Mouse (Mus musculus) MEL (cell line): ENCODE data around the gene Gm1043. TPM values are rescaled to one million over a fixed set of nuclear protein-coding genes. Genes with fewer than 3 reads are reported as not detected.

Experiments
- DNase-seq: peaks from one replicate; pipeline ENCODE4 v3.0.0; 2011; ENCODE audit warnings: low read depth, low spot score
- H3K27ac ChIP-seq: 2 replicates; pipeline ENCODE4 v1.5.1; 2012; ENCODE audit warnings: low read depth, mild to moderate bottlenecking, control low read depth, low read length, moderate library complexity; ENCODE audit not compliant: control insufficient read depth
- H3K27me3 ChIP-seq, 2 experiments: fragments of 150-350 bp in 1 of 2; sonication (generic) in 1 of 2; 2 replicates each; pipeline ENCODE4 v1.6.1; 2012; ENCODE audit warnings: low read length in 2 of 2, mild to moderate bottlenecking in 2 of 2, improper control_type of control experiment in 1 of 2, moderate library complexity in 1 of 2; ENCODE audit not compliant: insufficient read depth in 2 of 2, control insufficient read depth in 1 of 2
- H3K36me3 ChIP-seq, 2 experiments: 2 replicates each; pipeline ENCODE4 v1.6.1; 2012 to 2014; ENCODE audit warnings: low read length in 2 of 2, improper control_type of control experiment in 1 of 2, inconsistent platforms in 1 of 2, mild to moderate bottlenecking in 1 of 2; ENCODE audit not compliant: insufficient read depth in 2 of 2, control insufficient read depth in 1 of 2
- H3K4me1 ChIP-seq, 2 experiments: fragments of 150-350 bp in 1 of 2; sonication (generic) in 1 of 2; 2 replicates each; pipeline ENCODE4 v1.6.1; 2012; ENCODE audit warnings: low read length in 2 of 2, improper control_type of control experiment in 1 of 2, mild to moderate bottlenecking in 1 of 2; ENCODE audit not compliant: insufficient read depth in 2 of 2, control insufficient read depth in 1 of 2
- H3K4me3 ChIP-seq, 2 experiments: fragments of 150-350 bp in 1 of 2; sonication (generic) in 1 of 2; 2 replicates each; pipeline ENCODE4 v1.5.1; 2012; ENCODE audit warnings: low read depth in 2 of 2, low read length in 2 of 2, mild to moderate bottlenecking in 2 of 2, moderate library complexity in 2 of 2, control low read depth in 1 of 2, improper control_type of control experiment in 1 of 2; ENCODE audit not compliant: control insufficient read depth in 1 of 2, insufficient read depth in 1 of 2
- H3K79me2 ChIP-seq: 2 replicates; pipeline ENCODE4 v1.6.1; 2012; ENCODE audit warnings: mild to moderate bottlenecking, low read length, moderate library complexity; ENCODE audit not compliant: control insufficient read depth, poor library complexity, insufficient read depth
- H3K9ac ChIP-seq: 2 replicates; pipeline ENCODE4 v1.6.1; 2012; ENCODE audit warnings: low read depth, mild to moderate bottlenecking, control low read depth, low read length, moderate library complexity; ENCODE audit not compliant: control insufficient read depth, poor library complexity, severe bottlenecking
- H3K9me3 ChIP-seq: fragments of 150-350 bp; sonication (generic); replicated peaks from 2 replicates; pipeline ENCODE4 v1.6.1; 2012; ENCODE audit warnings: mild to moderate bottlenecking, low read length, improper control_type of control experiment, moderate library complexity; ENCODE audit not compliant: insufficient read depth
- BHLHE40 ChIP-seq: IDR thresholded peaks from 2 replicates; pipeline ENCODE4 v1.6.1; 2012; ENCODE audit warnings: low read depth, mild to moderate bottlenecking, inconsistent platforms, low read length, improper control_type of control experiment, borderline replicate concordance
- CHD1 ChIP-seq: IDR thresholded peaks from 2 replicates; pipeline ENCODE4 v1.6.1; 2012; ENCODE audit warnings: low read depth, mild to moderate bottlenecking, inconsistent platforms, low read length, improper control_type of control experiment
- CHD2 ChIP-seq: IDR thresholded peaks from 2 replicates; pipeline ENCODE4 v1.6.1; 2011; ENCODE audit warnings: low read length, improper control_type of control experiment
- E2F4 ChIP-seq: IDR thresholded peaks from 2 replicates; pipeline ENCODE4 v1.6.1; 2011; ENCODE audit warnings: low read depth, low read length, improper control_type of control experiment, borderline replicate concordance
- EP300 ChIP-seq, 2 experiments: IDR thresholded peaks; 2 replicates each; pipeline ENCODE4 v1.6.1; 2011; ENCODE audit warnings: improper control_type of control experiment in 2 of 2, low read length in 2 of 2, low read depth in 1 of 2, mild to moderate bottlenecking in 1 of 2
- ETS1 ChIP-seq: IDR thresholded peaks from 2 replicates; pipeline ENCODE4 v1.6.1; 2012; ENCODE audit warnings: low read depth, mild to moderate bottlenecking, inconsistent platforms, low read length, improper control_type of control experiment, moderate library complexity
- HCFC1 ChIP-seq: IDR thresholded peaks from 2 replicates; pipeline ENCODE4 v1.6.1; 2012; ENCODE audit warnings: low read depth, mild to moderate bottlenecking, inconsistent platforms, low read length, improper control_type of control experiment, moderate library complexity
- MAFK ChIP-seq: IDR thresholded peaks from 2 replicates; pipeline ENCODE4 v1.6.1; 2011; ENCODE audit warnings: low read depth, mild to moderate bottlenecking, low read length, improper control_type of control experiment, borderline replicate concordance
- MAX ChIP-seq: IDR thresholded peaks from 2 replicates; pipeline ENCODE4 v1.6.1; 2011; ENCODE audit warnings: low read length, improper control_type of control experiment
- NELFE ChIP-seq: IDR thresholded peaks from 2 replicates; pipeline ENCODE4 v1.6.1; 2011; ENCODE audit warnings: low read depth, low read length, improper control_type of control experiment
- POLR2A ChIP-seq, 2 experiments: IDR thresholded peaks; 2 replicates each; pipeline ENCODE4 v1.6.1; 2011 to 2012; ENCODE audit warnings: low read length in 2 of 2, mild to moderate bottlenecking in 2 of 2, control low read depth in 1 of 2, improper control_type of control experiment in 1 of 2, low read depth in 1 of 2, moderate library complexity in 1 of 2; ENCODE audit not compliant: control insufficient read depth in 1 of 2, insufficient read depth in 1 of 2, poor library complexity in 1 of 2
- RCOR1 ChIP-seq: IDR thresholded peaks from 2 replicates; pipeline ENCODE4 v1.6.1; 2012; ENCODE audit warnings: low read depth, mild to moderate bottlenecking, inconsistent platforms, low read length, improper control_type of control experiment
- SMC3 ChIP-seq: IDR thresholded peaks from 2 replicates; pipeline ENCODE4 v1.6.1; 2011; ENCODE audit warnings: low read depth, low read length, improper control_type of control experiment
- TBP ChIP-seq: IDR thresholded peaks from 2 replicates; pipeline ENCODE4 v1.8.0; 2011; ENCODE audit warnings: low read depth, low read length, improper control_type of control experiment
- USF1 ChIP-seq: IDR thresholded peaks from 2 replicates; pipeline ENCODE4 v1.6.1; 2014; ENCODE audit warnings: low read depth, mild to moderate bottlenecking, inconsistent platforms, low read length, improper control_type of control experiment, moderate library complexity
- ZMIZ1 ChIP-seq: IDR thresholded peaks from 2 replicates; pipeline ENCODE4 v1.6.1; 2012; ENCODE audit warnings: low read depth, mild to moderate bottlenecking, inconsistent platforms, low read length, improper control_type of control experiment, moderate library complexity
- polyA plus RNA-seq, 2 experiments: library from polyadenylated mRNA; stranded (reverse) in 1 of 2; unstranded in 1 of 2; fragments of >175 nt in 1 of 2; fragments of >200 nt in 1 of 2; gene quantifications; 2 replicates each; pipeline versions ENCODE4 v1.2.1 to v1.2.4; 2012; ENCODE audit warnings: low replicate concordance in 2 of 2, low read depth in 1 of 2; ENCODE audit not compliant: insufficient read length in 2 of 2, insufficient read depth in 1 of 2, missing spikeins in 1 of 2
- total RNA-seq: library from RNA; depleted of rRNA; stranded (reverse); fragments of 300-350 nt; gene quantifications from 2 replicates; pipeline ENCODE4 v1.2.3, GENCODE M21; 2012

Gene Gm1043
- total and polyA plus RNA-seq, 3 experiments = not detected

DNA sequence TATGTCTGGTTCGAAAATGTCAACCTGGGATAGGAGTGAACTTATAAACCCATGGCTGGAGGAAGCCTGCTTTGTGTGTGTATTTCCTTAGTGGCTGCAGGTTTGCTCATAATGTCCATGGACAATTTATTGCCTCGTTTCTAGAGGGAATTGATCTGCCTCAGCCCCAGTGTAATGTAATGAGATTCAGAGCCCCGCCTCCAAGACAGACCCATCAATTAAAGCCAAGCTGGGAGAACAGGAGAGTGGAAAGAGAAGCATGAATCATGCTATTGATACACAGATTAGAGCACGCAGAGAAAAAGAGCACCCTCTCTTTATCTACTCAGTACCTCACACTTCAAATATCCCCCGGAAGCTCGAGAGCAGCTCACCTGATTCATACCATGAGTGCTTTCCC is 136.4 kb downstream of the Gm1043 start:
- Histone ChIP-seq H3K4me3 (no peak overlapping the region), H3K9ac (no peak overlapping the region), H3K79me2 (no peaks in the 10 kb centered on the region), H3K27ac (no peak overlapping the region), H3K4me1 (no peaks in the 10 kb centered on the region), H3K27me3 (no peaks in the 10 kb centered on the region), H3K9me3 (no peaks in the 10 kb centered on the region), H3K36me3 (no peaks in the 10 kb centered on the region)
- no peak for TF ChIP-seq ETS1
- no peak for TF ChIP-seq RCOR1
- no peak for TF ChIP-seq USF1
- DNase-seq = no peak

DNA sequence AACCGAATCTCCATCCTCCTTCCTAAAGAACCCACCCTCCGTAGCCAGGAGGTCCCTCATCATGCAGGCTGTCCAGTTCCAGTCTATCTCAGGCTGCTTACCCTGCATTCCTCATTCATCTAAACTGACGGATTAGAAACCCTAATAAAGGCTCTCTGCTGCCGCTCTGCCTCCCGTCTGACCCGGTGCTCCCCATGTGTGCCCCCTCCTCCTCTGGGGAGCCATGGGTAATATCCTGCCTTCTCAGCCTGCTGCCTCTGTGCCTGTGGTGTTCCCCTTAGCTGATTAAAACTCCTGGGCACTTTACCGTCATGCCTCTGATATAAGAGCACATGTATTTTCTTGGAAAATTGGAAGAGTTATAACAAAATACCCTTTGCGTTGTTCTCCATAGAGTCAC is 137.1 kb downstream of the Gm1043 start:
- no peak for DNase-seq
- no peaks in the 10 kb centered on the region for H3K36me3 ChIP-seq
- H3K4me3 ChIP-seq = no peak overlapping the region
- H3K27ac ChIP-seq = no peak overlapping the region
- TF ChIP-seq BHLHE40 (no peak), SMC3 (no peak), TBP (no peak), POLR2A (IDR thresholded peaks at IDR 0.05; ENCODE audit: control insufficient read depth in 1 of 2, insufficient read depth in 1 of 2, low read depth in 1 of 2, low read length in 2 of 2, poor library complexity in 1 of 2) (no peak), CHD2 (no peak), HCFC1 (no peak), NELFE (no peak), CHD1 (no peak)
- no peaks in the 10 kb centered on the region for H3K27me3 ChIP-seq
- no peaks in the 10 kb centered on the region; the same call in 1 of the 2 replicates for H3K9me3 ChIP-seq
- no peaks in the 10 kb centered on the region for H3K79me2 ChIP-seq
- no peaks in the 10 kb centered on the region for H3K4me1 ChIP-seq
- no peak overlapping the region for H3K9ac ChIP-seq

DNA sequence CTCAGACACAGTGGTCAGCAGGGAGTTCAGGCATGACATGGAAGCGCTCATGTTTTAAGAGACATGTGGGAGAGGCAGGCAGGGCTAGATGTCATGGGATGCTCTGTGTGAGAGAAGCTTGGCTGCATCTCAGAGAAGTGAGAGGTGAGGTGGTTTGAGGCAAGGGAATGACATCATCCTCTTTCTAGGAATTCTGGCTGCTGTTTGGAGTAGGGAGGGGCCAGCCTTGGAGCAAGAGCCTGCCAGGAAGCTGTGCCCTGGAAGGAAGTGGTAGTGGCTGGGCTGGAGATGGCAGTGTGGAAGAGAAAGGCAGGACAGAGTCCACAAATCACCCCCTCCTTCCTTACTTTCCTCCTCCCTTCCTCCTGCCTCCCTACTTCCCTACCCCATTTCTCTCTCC is 140.5 kb downstream of the Gm1043 start:
- TF ChIP-seq MAFK (no peak), HCFC1 (no peak), POLR2A (IDR thresholded peaks at IDR 0.05; ENCODE audit: control insufficient read depth in 1 of 2, insufficient read depth in 1 of 2, low read depth in 1 of 2, low read length in 2 of 2, poor library complexity in 1 of 2) (no peak), RCOR1 (no peak), E2F4 (no peak), ZMIZ1 (no peak), USF1 (no peak), EP300 (IDR thresholded peaks at IDR 0.05; ENCODE audit: low read depth in 1 of 2, low read length in 2 of 2) (no peak), MAX (no peak), ETS1 (no peak)
- no peak overlapping the region for H3K27ac ChIP-seq
- H3K4me1 ChIP-seq = no peaks in the 10 kb centered on the region
- H3K36me3 ChIP-seq = no peaks in the 10 kb centered on the region
- no peak overlapping the region for H3K9ac ChIP-seq
- no peak for DNase-seq
- no peaks in the 10 kb centered on the region for H3K79me2 ChIP-seq
- no peak overlapping the region for H3K4me3 ChIP-seq
- H3K27me3 ChIP-seq = no peaks in the 10 kb centered on the region
- no peaks in the 10 kb centered on the region; the same call in 1 of the 2 replicates for H3K9me3 ChIP-seq
